Mouse (Mus musculus) E14TG2a.4 (cell line): ENCODE measurements around the gene Cdkn2a.

Source experiments
- H3K27me3 ChIP-seq: 2 replicates; pipeline ENCODE4 v1.6.1; 2014; ENCODE audit warnings: low read length, control low read depth; ENCODE audit not compliant: insufficient read depth
- H3K36me3 ChIP-seq: 2 replicates; pipeline ENCODE4 v1.6.1; 2014; ENCODE audit warnings: low read length, control low read depth; ENCODE audit not compliant: insufficient read depth
- H3K4me1 ChIP-seq: replicated peaks from 2 replicates; pipeline ENCODE4 v1.6.1; 2014; ENCODE audit warnings: low read depth, low read length, control low read depth
- H3K4me3 ChIP-seq: replicated peaks from 2 replicates; pipeline ENCODE4 v1.5.1; 2014; ENCODE audit warnings: mild to moderate bottlenecking, low read length
- H3K9me3 ChIP-seq: 2 replicates; pipeline ENCODE4 v1.6.1; 2014; ENCODE audit warnings: low read length, control low read depth
- CTCF ChIP-seq: conservative IDR thresholded peaks from 2 replicates; pipeline ENCODE4 v1.5.1; 2014; ENCODE audit warnings: low read length
- NANOG ChIP-seq: IDR thresholded peaks from 2 replicates; pipeline ENCODE4 v1.6.1; 2014; ENCODE audit warnings: borderline replicate concordance, low read length, mixed read lengths
- POU5F1 ChIP-seq: IDR thresholded peaks from 2 replicates; pipeline ENCODE4 v1.6.1; 2014; ENCODE audit warnings: low read length, borderline replicate concordance

Gene Cdkn2a

GRCm38 (mm10) chr4:89273585-89273984 lies 20.9 kb downstream of the Cdkn2a start:
- TF ChIP-seq CTCF (no peak), POU5F1 (no peak), NANOG (no peak)

DNA sequence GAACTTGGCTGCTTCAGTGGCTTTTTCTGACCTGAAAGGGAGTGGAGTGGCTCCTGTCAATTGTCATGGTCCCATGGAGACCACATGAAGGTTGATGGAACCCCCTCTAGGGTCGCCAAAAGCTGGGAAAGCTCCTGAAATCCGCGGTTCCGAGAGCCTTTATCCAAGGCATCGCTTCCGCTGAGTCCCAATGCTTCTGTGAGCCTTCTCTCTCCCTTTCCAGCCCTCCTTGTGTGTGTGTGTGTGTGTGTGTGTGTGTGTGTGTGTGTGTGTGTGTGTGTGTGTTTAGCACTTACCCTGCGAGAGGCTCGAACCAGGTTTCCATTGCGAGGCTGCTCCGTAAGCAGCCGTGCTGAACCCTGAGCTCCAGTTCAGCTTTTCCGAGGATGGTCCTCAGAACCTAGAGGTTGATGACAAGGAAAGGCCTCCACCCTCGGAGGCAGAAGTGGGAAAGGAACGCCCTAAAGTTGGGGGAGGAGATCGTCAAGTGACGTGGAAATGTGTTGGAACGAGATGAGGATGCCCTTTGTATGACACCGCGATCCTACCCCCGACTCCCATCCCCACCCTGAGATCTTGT lies 21.4 kb downstream of the Cdkn2a start:
- no peaks in the 10 kb centered on the region for H3K9me3 ChIP-seq
- no peak for TF ChIP-seq POU5F1
- peaks cover 71% of the 10 kb centered on the region for H3K27me3 ChIP-seq
- peak overlapping the region; percentile 50 for H3K4me3 ChIP-seq
- H3K4me1 ChIP-seq: peaks cover 43% of the 10 kb centered on the region
- no peaks in the 10 kb centered on the region for H3K36me3 ChIP-seq

More at GRCm38 (mm10) chr4:89273585-89273984, 20.9 kb downstream of the Cdkn2a start:
- Histone ChIP-seq H3K9me3 (no peaks in the 10 kb centered on the region), H3K36me3 (no peaks in the 10 kb centered on the region), H3K4me3 (peak overlapping the region; percentile 50), H3K4me1 (peaks cover 44% of the 10 kb centered on the region), H3K27me3 (peaks cover 75% of the 10 kb centered on the region)

GRCm38 (mm10) chr4:89272101-89272718 lies 22.2 kb downstream of the Cdkn2a start:
- H3K4me1 ChIP-seq: peaks cover 42% of the 10 kb centered on the region
- peaks cover 66% of the 10 kb centered on the region for H3K27me3 ChIP-seq
- no peaks in the 10 kb centered on the region for H3K36me3 ChIP-seq
- TF ChIP-seq POU5F1 (no peak), CTCF (no peak), NANOG (no peak)
- H3K9me3 ChIP-seq: no peaks in the 10 kb centered on the region
- H3K4me3 ChIP-seq: no peak overlapping the region

GRCm38 (mm10) chr4:89257768-89258167 lies 36.7 kb downstream of the Cdkn2a start:
- no peak for TF ChIP-seq POU5F1
- H3K4me1 ChIP-seq: peaks cover 9% of the 10 kb centered on the region
- H3K36me3 ChIP-seq: no peaks in the 10 kb centered on the region
- H3K4me3 ChIP-seq: no peak overlapping the region
- peaks cover 27% of the 10 kb centered on the region for H3K27me3 ChIP-seq
- H3K9me3 ChIP-seq: no peaks in the 10 kb centered on the region

DNA sequence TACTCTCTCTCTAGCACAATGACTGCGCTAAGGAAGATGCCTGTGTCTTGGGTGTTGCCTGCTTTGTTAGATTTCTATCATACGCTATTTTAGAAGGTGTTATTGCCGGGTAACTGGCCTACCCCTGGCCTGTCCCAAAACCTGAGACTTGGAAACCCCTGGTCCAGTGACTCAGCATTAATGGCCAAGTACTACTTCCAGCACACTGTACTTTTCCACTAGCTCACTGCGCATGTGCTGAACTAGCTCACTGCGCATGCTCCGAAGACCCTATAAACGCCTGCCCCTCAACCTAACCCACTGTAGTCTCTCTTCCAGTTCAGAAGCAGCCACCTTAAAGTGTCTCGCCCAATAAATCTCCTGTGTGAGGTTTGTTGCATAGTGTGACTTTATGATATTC lies 60.0 kb downstream of the Cdkn2a start:
- Histone ChIP-seq H3K4me3 (no peak overlapping the region), H3K36me3 (no peaks in the 10 kb centered on the region), H3K9me3 (no peaks in the 10 kb centered on the region), H3K27me3 (no peaks in the 10 kb centered on the region), H3K4me1 (no peaks in the 10 kb centered on the region)
- no peak for TF ChIP-seq NANOG
- no peak for TF ChIP-seq CTCF
- TF ChIP-seq POU5F1: no peak
